In the genomic region with DNA sequence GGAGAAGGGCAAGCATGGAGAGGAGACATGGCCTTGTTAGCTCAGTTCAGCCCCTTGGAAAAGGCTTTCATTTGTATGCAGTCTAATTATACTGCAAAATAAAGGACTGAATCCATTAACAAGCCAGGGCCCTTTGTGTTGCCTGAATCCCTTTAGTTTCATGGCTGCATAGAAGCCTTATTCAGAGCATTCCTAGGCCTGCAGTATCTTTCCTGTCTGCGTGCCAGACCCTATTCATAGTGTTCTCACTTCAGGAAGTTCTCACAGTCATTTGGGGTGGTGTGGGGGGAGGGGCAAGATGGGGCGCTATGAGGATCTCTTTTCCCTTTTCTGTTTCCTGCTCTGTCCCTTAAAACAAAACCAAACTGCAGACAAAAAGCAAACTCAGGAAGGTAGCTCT, we compare ENCODE assay signal across 7 mouse cellular contexts. TPM values are rescaled to one million over a fixed set of nuclear protein-coding genes. Genes with fewer than 3 reads are reported as not detected.
A peak's percentile ranks its signal among the peaks of the same experiment; 100 is the strongest.
DNase-seq lines count a peak whose midpoint lies in the region; ATAC-seq lines count a peak whose summit lies in the region.

No protein-coding gene starts in this region.

- no peaks in the 10 kb centered on the region for H3K9me3 ChIP-seq in hindbrain, embryonic 16.5 days (ENCODE audit: control insufficient read depth, low read length)
- no peaks in the 10 kb centered on the region for H3K9me3 ChIP-seq in midbrain, embryonic 12.5 days

- no peak overlapping the region for H3K4me3 ChIP-seq in hindbrain, embryonic 16.5 days (ENCODE audit: low read length)
- H3K4me3 ChIP-seq in midbrain, embryonic 12.5 days, result no peak overlapping the region

- ATAC-seq in common myeloid progenitor, adult 5-6 weeks (replicated peaks; ENCODE audit: low read depth, poor library complexity, severe bottlenecking), result peak; percentile 66
- peak; percentile 88 for ATAC-seq in hindbrain, embryonic 16.5 days
- ATAC-seq in midbrain, embryonic 12.5 days (ENCODE audit: low FRiP score, low read depth), result peak; percentile 90

- H3K27ac ChIP-seq in hindbrain, embryonic 16.5 days (ENCODE audit: low read depth, low read length), result peak overlapping the region; percentile 79
- H3K27ac ChIP-seq in midbrain, embryonic 12.5 days (replicated peaks), result peak overlapping the region; percentile 84

- H3K4me1 ChIP-seq in hindbrain, embryonic 16.5 days (ENCODE audit: control insufficient read depth, insufficient read depth, low read depth, low read length), result peaks cover 20% of the 10 kb centered on the region
- peaks cover 67% of the 10 kb centered on the region for H3K4me1 ChIP-seq in midbrain, embryonic 12.5 days

- H3K27me3 ChIP-seq in hindbrain, embryonic 16.5 days (replicated peaks; ENCODE audit: control insufficient read depth, insufficient read depth, low read length), result no peaks in the 10 kb centered on the region
- no peaks in the 10 kb centered on the region for H3K27me3 ChIP-seq in midbrain, embryonic 12.5 days

- H3K36me3 ChIP-seq in hindbrain, embryonic 16.5 days (ENCODE audit: control insufficient read depth, insufficient read depth, low read length), result no peaks in the 10 kb centered on the region
- H3K36me3 ChIP-seq in midbrain, embryonic 12.5 days, result no peaks in the 10 kb centered on the region

- 0% methylated on average over 2 of the region's 2 CpGs for WGBS in hindbrain, embryonic 16.5 days
- 4% methylated on average over 2 of the region's 2 CpGs for WGBS in midbrain, embryonic 12.5 days

- DNase-seq in adrenal gland, postnatal 10 days, result peak; percentile 45
- DNase-seq in gastrocnemius, postnatal 10 days, result peak; percentile 32
- peak; percentile 60 to 61 for DNase-seq in left cerebral cortex, adult 18-20 months (ENCODE audit: low spot score in 2 of 2)
- DNase-seq in telencephalon, adult 2 months (ENCODE audit: low read depth, low spot score), result peak; percentile 66

- no peak overlapping the region; the same call in 1 of the 2 replicates for H3K9ac ChIP-seq in hindbrain, embryonic 16.5 days (ENCODE audit: low read depth, low read length)
- no peak overlapping the region for H3K9ac ChIP-seq in midbrain, embryonic 12.5 days (replicated peaks)

- H3K4me2 ChIP-seq in hindbrain, embryonic 16.5 days (ENCODE audit: low read length), result peak overlapping the region; percentile 39
- peak overlapping the region; percentile 22; the same call in 1 of the 2 replicates for H3K4me2 ChIP-seq in midbrain, embryonic 12.5 days (replicated peaks)

RNA-seq across cellular contexts. Expression of a gene that starts 28.1 kb away (rescaled TPM):
- 10 to 100 TPM; 16.4 to 22.3 TPM for total RNA-seq in adrenal gland, postnatal 10 days (2021)
- 3.1 and 5.3 TPM in 2 replicates for total RNA-seq in common myeloid progenitor, adult 5-6 weeks (2017)
- total RNA-seq in gastrocnemius, postnatal 10 days (2021), result 10 to 100 TPM in 1 of 2 experiments, 1 to 10 TPM in 1; 9.1 to 11.0 TPM
- 7.3 and 7.4 TPM in 2 replicates for polyA plus RNA-seq in hindbrain, embryonic 16.5 days (2015; fragmentation: Nextera tagmentation; extraction: Ambion mirVana)
- total RNA-seq in left cerebral cortex, adult 18-20 months (2021), result 10 to 100 TPM; 62.0 to 66.9 TPM
- polyA plus RNA-seq in midbrain, embryonic 12.5 days (2016; fragmentation: Nextera tagmentation; extraction: Ambion mirVana), result 8.2 and 8.6 TPM in 2 replicates
